Mouse (Mus musculus): ENCODE measurements around the gene Trappc2l. TPM values are rescaled to one million over a fixed set of nuclear protein-coding genes. Genes with fewer than 3 reads are reported as not detected.

Gene Trappc2l
- polyA plus RNA-seq, 1 experiment: 132 TPM

DNA sequence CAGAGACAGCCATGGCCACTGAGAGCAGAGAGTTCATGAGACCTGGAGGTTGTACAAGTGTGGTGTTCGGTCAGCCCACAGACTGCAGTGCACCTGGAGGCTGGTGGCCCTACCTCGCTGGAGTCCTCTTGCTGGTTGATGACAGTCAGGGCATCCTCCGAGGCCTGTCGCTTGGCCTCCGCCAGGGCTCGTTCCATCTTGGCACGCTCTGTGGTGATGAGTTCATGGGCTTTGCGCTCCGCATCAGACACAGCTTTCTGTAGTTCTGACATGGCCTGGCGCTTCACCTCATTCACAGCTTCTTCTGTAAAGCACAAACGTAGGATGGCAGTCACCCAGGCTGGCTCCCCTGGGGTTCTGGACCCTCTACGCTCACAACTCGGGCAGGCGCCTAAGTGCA, 21.8 kb downstream of the Trappc2l start:
- no peak for DNase-seq (ENCODE audit: low read depth)
- no peak for TF ChIP-seq CTCF (IDR thresholded peaks at IDR 0.05; ENCODE audit: borderline replicate concordance, extremely low read depth, insufficient read depth, insufficient read length)
- TF ChIP-seq POLR2A (IDR thresholded peaks at IDR 0.05; ENCODE audit: borderline replicate concordance, extremely low read depth, insufficient read depth, insufficient read length, poor library complexity, severe bottlenecking): no peak

DNA sequence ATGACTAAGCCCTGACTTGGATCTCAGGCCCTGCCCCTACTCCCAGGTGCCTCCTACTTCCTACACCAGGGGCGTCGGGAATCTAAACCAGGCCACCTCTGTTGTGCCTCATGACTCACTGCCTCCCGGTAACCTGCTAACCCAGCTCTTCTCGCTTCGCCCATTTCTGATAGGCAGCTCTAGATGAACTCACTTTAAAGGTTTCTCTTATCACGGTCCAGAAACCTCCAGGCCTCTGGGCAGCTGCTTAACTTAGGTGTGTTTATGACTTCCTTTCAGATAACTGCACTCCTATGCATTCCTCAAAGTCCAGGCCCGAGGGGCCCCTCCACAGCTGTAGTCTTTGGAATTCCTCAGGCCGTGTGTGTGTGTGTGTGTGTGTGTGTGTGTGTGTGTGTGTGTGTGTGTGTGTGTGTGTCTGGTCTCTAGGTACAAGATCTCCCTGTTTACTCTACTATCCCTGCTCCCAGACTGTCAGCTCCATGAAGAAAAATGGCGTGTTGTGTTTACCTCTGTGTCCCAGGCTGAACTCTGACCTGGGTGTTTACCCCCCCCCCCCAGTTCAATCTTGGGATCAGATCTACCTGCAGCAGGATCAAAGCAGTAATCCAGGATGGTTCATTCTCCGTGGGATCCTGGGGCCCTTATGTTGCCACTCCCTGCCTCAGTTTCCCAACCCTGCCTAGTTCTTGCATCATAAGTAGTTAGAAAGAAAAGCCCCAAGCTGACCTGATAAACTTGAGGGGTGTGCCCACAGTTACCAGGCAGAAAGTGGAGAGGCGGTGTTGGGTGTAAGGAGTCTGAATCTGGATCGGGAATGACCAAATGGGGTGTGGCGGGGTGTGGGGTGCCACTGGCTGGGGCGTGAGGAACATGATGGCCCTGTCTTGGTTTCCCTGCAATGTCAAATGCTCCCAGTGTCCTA, 24.7 kb downstream of the Trappc2l start:
- TF ChIP-seq POLR2A (IDR thresholded peaks at IDR 0.05; ENCODE audit: borderline replicate concordance, extremely low read depth, insufficient read depth, insufficient read length, poor library complexity, severe bottlenecking): no peak
- TF ChIP-seq CTCF (IDR thresholded peaks at IDR 0.05; ENCODE audit: borderline replicate concordance, extremely low read depth, insufficient read depth, insufficient read length): no peak
- no peak for DNase-seq (ENCODE audit: low read depth)

DNA sequence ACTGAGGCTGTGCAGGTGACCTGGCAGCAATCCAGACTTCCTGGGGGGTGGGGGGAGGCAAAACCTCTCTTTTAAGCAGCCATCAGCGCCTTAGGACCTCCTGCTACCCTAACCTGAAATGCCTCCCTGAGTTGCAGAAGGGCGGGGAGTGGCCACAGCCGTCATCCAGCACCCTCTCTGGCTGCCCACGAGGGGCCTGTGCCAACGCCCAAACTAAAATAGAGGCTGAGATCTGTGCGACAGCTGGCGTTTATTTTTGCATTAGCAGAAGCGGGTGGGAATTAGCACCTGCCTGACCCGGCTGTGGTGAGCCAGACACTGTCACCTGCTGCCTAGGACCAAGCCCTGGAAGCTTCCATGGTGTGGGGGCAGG, 25.3 kb downstream of the Trappc2l start:
- TF ChIP-seq POLR2A (IDR thresholded peaks at IDR 0.05; ENCODE audit: borderline replicate concordance, extremely low read depth, insufficient read depth, insufficient read length, poor library complexity, severe bottlenecking) (no peak), CTCF (IDR thresholded peaks at IDR 0.05; ENCODE audit: borderline replicate concordance, extremely low read depth, insufficient read depth, insufficient read length) (no peak)
- DNase-seq (ENCODE audit: low read depth): no peak

DNA sequence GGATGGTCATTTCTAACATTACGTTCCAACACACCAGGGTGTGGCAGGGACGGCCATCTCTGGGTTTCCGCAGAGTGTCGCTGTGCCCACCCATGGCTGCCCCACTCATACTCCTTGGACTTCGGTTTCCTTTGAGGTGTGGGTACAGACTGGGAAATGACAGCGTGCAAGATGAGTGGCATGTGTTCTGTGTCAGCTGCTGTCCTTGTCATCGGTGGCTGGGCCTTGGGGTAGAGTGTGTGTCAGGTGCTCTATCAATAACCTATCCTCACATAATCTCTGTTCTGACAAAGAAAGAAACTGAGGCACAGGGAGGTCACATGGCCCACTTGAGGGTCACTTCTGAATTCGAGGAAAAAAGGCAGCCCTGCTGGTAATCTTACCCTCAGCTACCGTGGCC, 25.8 kb downstream of the Trappc2l start:
- no peak for DNase-seq (ENCODE audit: low read depth)
- TF ChIP-seq CTCF (IDR thresholded peaks at IDR 0.05; ENCODE audit: borderline replicate concordance, extremely low read depth, insufficient read depth, insufficient read length): no peak
- no peak for TF ChIP-seq POLR2A (IDR thresholded peaks at IDR 0.05; ENCODE audit: borderline replicate concordance, extremely low read depth, insufficient read depth, insufficient read length, poor library complexity, severe bottlenecking)

DNA sequence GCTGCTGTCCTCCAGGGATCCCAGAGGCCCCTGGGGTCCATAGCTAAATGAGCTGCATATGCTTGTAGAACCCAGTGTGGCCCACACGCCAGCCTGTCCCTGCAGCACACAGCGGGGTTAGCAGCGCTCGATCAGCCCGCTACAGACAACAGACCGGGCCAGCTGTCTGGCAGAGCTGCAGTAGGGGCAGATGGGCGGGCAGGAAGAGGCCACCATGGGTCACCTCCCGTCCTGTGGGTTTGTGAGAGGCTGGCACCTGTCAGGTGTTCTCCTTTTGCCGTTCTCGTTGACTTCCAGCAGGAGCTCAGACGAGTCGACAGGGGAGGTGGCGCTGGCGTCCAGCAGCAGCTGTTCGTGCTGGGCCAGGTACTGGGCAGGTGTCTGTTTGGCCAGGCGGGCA, 27.2 kb downstream of the Trappc2l start:
- DNase-seq (ENCODE audit: low read depth): peak; percentile 44
- TF ChIP-seq CTCF (IDR thresholded peaks at IDR 0.05; ENCODE audit: borderline replicate concordance, extremely low read depth, insufficient read depth, insufficient read length): no peak
- TF ChIP-seq POLR2A (IDR thresholded peaks at IDR 0.05; ENCODE audit: borderline replicate concordance, extremely low read depth, insufficient read depth, insufficient read length, poor library complexity, severe bottlenecking): no peak

DNA sequence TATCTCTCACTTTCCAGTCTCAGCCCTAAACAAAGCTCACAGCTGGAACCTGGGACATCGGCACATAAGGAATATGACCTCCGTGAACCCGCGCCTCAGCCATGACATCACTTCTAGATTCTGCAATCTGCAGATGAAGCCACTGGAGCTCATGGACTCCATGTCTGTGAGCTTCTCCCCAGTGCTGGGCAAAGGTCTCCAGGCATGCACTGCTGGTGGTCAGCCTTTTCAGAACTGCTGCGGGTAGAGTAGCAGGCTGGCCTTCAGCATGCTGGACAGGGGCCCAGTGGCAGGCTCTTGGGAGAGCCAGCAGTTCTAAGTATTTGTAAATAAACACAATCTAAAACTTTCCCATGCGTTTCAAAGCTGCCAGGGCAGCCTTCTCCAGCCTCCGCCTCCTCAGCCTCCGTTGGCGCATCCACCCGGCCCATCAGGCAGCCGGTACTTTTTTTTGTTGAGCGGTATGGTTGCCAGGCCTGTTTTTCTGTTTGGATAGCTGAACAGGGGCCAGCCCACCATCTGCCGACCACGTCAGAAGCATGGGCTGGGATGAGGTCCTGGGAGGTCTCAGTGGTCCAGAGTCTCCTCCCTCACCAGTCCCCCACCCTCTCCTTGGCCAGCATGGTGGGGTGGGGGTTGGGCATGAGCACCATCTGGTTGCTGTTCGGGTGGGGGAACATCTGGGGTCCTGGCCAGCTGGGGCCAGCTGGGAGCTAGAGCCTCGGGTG, 28.2 kb downstream of the Trappc2l start:
- TF ChIP-seq POLR2A (IDR thresholded peaks at IDR 0.05; ENCODE audit: borderline replicate concordance, extremely low read depth, insufficient read depth, insufficient read length, poor library complexity, severe bottlenecking): no peak
- TF ChIP-seq CTCF (IDR thresholded peaks at IDR 0.05; ENCODE audit: borderline replicate concordance, extremely low read depth, insufficient read depth, insufficient read length): no peak
- peak; percentile 84 for DNase-seq (ENCODE audit: low read depth)

DNA sequence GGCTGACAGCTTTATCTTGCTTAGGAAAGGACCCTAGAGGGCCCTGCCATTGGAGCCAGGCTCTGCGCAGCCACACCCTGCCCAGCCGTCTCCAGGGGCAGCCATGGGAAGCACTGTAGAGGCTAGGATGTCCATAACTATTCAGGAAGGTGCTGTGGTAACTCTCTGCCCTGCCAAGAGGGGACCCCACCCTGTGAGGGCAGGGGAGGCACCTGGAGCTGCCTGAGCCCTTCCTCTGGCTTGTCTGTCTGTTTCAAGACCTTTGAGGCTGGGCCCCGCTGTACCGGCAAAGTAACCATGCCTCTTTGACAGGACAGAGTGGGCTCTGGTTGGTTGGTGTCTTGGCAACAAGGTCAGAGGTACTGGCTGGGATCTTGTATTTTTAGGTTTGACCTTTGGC, 29.4 kb downstream of the Trappc2l start:
- no peak for TF ChIP-seq CTCF (IDR thresholded peaks at IDR 0.05; ENCODE audit: borderline replicate concordance, extremely low read depth, insufficient read depth, insufficient read length)
- TF ChIP-seq POLR2A (IDR thresholded peaks at IDR 0.05; ENCODE audit: borderline replicate concordance, extremely low read depth, insufficient read depth, insufficient read length, poor library complexity, severe bottlenecking): no peak
- no peak for DNase-seq (ENCODE audit: low read depth)

DNA sequence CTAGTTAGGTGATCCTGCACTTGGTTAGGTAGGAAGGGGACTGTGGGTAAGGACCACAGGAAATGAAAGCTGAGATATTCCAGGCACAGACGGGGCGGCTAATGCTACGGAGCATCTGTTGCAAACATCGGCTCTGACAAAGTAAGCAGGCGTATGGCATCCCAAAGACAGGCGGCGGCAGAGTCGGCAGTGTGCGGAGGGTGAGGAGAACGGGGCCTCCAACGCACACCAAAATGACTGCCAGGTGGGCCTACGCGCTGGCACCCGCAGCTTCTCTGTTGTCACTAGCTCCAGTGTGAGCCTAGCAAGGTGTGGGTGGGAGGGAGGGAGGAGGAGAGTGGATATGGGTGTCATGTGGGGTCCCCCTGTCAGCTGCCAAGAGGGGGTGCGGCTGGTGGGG, 30.0 kb downstream of the Trappc2l start:
- DNase-seq (ENCODE audit: low read depth): peak; percentile 52
- TF ChIP-seq POLR2A (IDR thresholded peaks at IDR 0.05; ENCODE audit: borderline replicate concordance, extremely low read depth, insufficient read depth, insufficient read length, poor library complexity, severe bottlenecking): no peak
- TF ChIP-seq CTCF (IDR thresholded peaks at IDR 0.05; ENCODE audit: borderline replicate concordance, extremely low read depth, insufficient read depth, insufficient read length): no peak

DNA sequence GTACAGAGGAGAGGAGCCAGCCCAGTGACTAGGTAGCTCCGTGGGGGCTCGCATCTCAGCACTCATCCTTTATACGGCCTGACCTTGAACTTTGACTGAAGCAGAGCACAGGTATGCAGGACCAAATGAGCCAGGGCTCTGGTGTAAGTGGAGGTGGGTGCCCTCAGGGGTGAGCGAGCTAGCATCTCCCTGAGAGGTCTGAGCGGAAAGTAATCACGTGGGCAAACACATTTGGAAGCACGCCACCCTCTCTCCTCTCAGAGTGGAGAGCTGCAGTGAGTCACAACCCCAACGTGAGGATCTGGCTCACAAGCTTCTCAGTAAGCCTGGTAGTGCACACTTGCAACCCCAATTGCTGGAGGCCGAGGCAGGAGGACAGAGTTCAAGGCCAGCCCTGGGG, 30.6 kb downstream of the Trappc2l start:
- no peak for DNase-seq (ENCODE audit: low read depth)
- TF ChIP-seq POLR2A (IDR thresholded peaks at IDR 0.05; ENCODE audit: borderline replicate concordance, extremely low read depth, insufficient read depth, insufficient read length, poor library complexity, severe bottlenecking) (no peak), CTCF (IDR thresholded peaks at IDR 0.05; ENCODE audit: borderline replicate concordance, extremely low read depth, insufficient read depth, insufficient read length) (no peak)

DNA sequence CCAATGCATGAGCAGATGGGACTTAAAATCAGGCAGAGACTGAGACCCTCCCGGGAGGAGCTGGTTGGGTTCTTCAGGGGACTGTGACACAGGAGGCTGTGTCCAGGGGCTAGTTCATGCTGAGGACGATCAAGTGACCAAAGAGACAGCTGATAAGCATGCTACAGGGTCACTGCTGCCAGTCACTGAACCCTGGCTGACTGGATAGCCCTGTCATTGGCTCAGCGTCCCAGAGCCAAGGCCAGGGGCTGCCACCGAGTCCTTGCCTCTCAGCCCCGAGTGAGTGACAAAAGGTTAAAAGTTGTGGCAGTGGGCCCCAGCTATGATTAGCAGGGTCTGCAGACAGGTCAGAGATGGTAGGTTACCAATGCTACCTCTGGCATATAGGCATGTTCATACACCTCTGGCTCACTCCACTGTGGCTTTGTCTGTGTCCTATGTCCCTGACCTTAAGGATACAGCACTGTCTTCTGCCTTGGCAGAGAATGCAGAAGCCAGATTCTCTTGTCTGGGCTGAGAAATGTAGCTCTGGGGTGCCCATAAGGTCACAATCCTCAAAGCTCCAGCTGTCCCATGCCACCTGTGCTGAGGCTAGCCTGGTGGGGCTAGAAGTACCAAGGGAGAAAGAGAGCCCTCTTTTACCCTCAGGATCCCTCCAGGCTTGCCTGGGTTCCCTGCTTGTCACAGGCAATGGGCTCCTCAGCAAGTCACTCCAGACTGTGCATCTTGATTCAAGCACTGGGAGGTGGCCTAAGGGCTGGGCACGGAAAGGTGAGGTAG, 32.9 kb downstream of the Trappc2l start:
- TF ChIP-seq POLR2A (IDR thresholded peaks at IDR 0.05; ENCODE audit: borderline replicate concordance, extremely low read depth, insufficient read depth, insufficient read length, poor library complexity, severe bottlenecking): no peak
- no peak for TF ChIP-seq CTCF (IDR thresholded peaks at IDR 0.05; ENCODE audit: borderline replicate concordance, extremely low read depth, insufficient read depth, insufficient read length)
- DNase-seq (ENCODE audit: low read depth): no peak

DNA sequence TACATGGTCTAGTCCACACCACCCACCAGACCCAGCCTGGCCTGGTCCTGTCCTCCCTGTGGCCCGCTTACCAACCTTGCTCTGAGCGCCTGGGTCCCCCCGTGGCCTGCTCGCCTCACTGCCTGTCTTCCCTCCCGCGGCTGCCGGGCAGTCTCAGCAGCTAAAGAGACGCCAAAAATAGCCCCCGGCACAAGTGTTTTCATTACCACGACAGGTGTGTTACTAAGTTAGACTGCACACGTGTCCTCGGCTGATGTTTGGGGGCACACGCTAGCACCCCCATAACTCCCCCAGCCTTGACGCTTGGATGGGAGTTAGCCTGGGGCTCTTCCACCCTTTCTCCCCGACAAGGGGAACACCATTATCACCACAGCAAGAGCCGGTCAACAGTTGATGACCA, 34.9 kb downstream of the Trappc2l start:
- TF ChIP-seq CTCF (IDR thresholded peaks at IDR 0.05; ENCODE audit: borderline replicate concordance, extremely low read depth, insufficient read depth, insufficient read length) (no peak), POLR2A (IDR thresholded peaks at IDR 0.05; ENCODE audit: borderline replicate concordance, extremely low read depth, insufficient read depth, insufficient read length, poor library complexity, severe bottlenecking) (no peak)
- no peak for DNase-seq (ENCODE audit: low read depth)
